Mouse (Mus musculus) cerebellum, adult 2 months (tissue): Measurements from ENCODE around the gene Rho. TPM values are rescaled to one million over a fixed set of nuclear protein-coding genes. Genes with fewer than 3 reads are reported as not detected.

Source experiments
- DNase-seq, 2 experiments: peaks; one replicate each; pipeline ENCODE4 v3.0.0; 2021
- H3K27ac ChIP-seq: fragments of 200-500 bp; 2 replicates; pipeline ENCODE4 v1.5.1; 2012; ENCODE audit warnings: low read length, control low read depth, inconsistent platforms; ENCODE audit not compliant: insufficient read depth
- H3K27me3 ChIP-seq: fragments of 200-500 bp; 2 replicates; pipeline ENCODE4 v1.6.1; 2012; ENCODE audit warnings: inconsistent platforms, mild to moderate bottlenecking, low read length, moderate library complexity; ENCODE audit not compliant: control insufficient read depth, insufficient read depth
- H3K4me1 ChIP-seq: fragments of 200-500 bp; 2 replicates; pipeline ENCODE4 v1.6.1; 2011; ENCODE audit warnings: low read length; ENCODE audit not compliant: control insufficient read depth, insufficient read depth
- H3K4me3 ChIP-seq: fragments of 200-500 bp; replicated peaks from 2 replicates; pipeline ENCODE3; 2011; ENCODE audit warnings: mild to moderate bottlenecking, low read depth, low read length, control low read depth; ENCODE audit not compliant: insufficient read depth
- CTCF ChIP-seq: fragments of 200-500 bp; IDR thresholded peaks from 2 replicates; pipeline ENCODE4 v1.5.1; 2011; ENCODE audit warnings: low read depth, mild to moderate bottlenecking, control low read depth, low read length, moderate library complexity, borderline replicate concordance; ENCODE audit not compliant: insufficient read depth
- POLR2A ChIP-seq: fragments of 200-500 bp; IDR thresholded peaks from 2 replicates; pipeline ENCODE4 v1.6.1; 2011; ENCODE audit warnings: low read length, control low read depth, borderline replicate concordance; ENCODE audit not compliant: insufficient read depth
- WGBS: fragments of 180-500 bp; shearing (Covaris S2); methylation state at CpG from one replicate; pipeline ENCODE4 v1.1.7; 2018; 5-methylcytosine and 5-hydroxymethylcytosine counted together
- polyA plus RNA-seq: library from polyadenylated mRNA; depleted of rRNA; stranded (reverse); fragments of >200 nt; gene quantifications from 2 replicates; pipeline ENCODE4 v1.2.3, GENCODE M21; 2012

The Rho gene
- polyA plus RNA-seq, 1 experiment: 0.79 TPM

GRCm38 (mm10) chr6:115973881-115974662 lies 42.5 kb downstream of the Rho start:
- no peak overlapping the region for H3K27ac ChIP-seq
- WGBS: 48% methylated on average over 16 of the region's 16 CpGs
- no peaks in the 10 kb centered on the region for H3K27me3 ChIP-seq

GRCm38 (mm10) chr6:115975606-115976005 lies 44.1 kb downstream of the Rho start:
- WGBS: 66% methylated on average over 8 of the region's 8 CpGs
- peak in 1 of 2 experiments; percentile 33 for DNase-seq
- TF ChIP-seq CTCF: no peak
- no peak for TF ChIP-seq POLR2A
- Histone ChIP-seq H3K4me1 (peaks cover 27% of the 10 kb centered on the region), H3K27ac (no peak overlapping the region), H3K4me3 (no peak overlapping the region), H3K27me3 (no peaks in the 10 kb centered on the region)

More at GRCm38 (mm10) chr6:115973881-115974662, 42.5 kb downstream of the Rho start:
- Histone ChIP-seq H3K4me1 (peaks cover 41% of the 10 kb centered on the region), H3K4me3 (no peak overlapping the region)
- TF ChIP-seq CTCF (no peak), POLR2A (no peak)
- DNase-seq: peak; percentile 39 to 58

GRCm38 (mm10) chr6:115977810-115978209 lies 46.3 kb downstream of the Rho start:
- TF ChIP-seq CTCF (no peak), POLR2A (no peak)
- no peak for DNase-seq

DNA sequence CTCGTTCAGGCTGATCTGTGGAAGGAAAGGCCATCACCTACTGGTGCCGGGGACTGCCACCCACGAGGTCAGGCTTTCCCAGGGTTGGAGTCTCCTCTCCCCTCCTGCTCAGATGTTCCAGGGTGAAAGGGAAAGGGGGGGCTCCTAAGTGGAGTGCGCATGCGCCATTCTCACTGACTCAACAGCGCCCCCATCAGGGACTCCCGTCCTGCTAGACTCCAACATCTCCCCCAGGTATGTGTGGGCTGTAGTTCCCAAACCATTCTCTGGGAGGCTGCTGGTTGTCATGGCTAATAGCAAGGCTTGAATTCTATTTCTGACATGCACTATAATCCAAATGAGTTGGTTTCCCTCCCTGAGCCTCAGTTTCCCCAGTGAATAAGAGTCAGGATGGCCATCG lies 47.0 kb downstream of the Rho start:
- H3K4me3 ChIP-seq: no peak overlapping the region
- WGBS: 78% methylated on average over 8 of the region's 8 CpGs
- no peak for DNase-seq
- peaks cover 16% of the 10 kb centered on the region for H3K4me1 ChIP-seq
- TF ChIP-seq CTCF (no peak), POLR2A (no peak)
- H3K27ac ChIP-seq: no peak overlapping the region
- H3K27me3 ChIP-seq: no peaks in the 10 kb centered on the region

More at GRCm38 (mm10) chr6:115977810-115978209, 46.3 kb downstream of the Rho start:
- Histone ChIP-seq H3K27me3 (no peaks in the 10 kb centered on the region), H3K27ac (no peak overlapping the region), H3K4me3 (no peak overlapping the region), H3K4me1 (peaks cover 18% of the 10 kb centered on the region)
- WGBS: 81% methylated on average over 15 of the region's 15 CpGs

DNA sequence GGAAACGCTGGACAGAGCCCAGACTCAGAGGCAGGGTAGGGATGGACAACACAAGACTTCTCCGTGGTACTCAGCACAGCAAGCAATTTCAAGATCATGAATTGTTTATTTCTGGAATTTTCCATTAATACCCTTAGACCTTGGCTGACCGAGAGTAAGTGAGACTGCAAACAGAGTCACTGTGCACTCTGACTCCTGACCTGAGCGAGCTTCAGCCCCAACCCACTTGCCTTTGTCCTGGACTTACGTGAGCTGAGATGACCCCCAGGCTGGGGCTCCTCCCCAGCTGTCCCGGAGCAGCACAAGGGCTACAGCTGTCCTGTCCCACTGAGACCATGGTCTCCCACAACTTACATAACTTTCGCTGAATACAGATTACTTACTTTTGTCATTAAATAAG lies 51.3 kb downstream of the Rho start:
- Histone ChIP-seq H3K27ac (no peak overlapping the region), H3K4me1 (peaks cover 11% of the 10 kb centered on the region), H3K4me3 (no peak overlapping the region), H3K27me3 (no peaks in the 10 kb centered on the region)
- DNase-seq: no peak
- WGBS: 80% methylated on average over 7 of the region's 7 CpGs
- TF ChIP-seq POLR2A (no peak), CTCF (no peak)

- Histone ChIP-seq H3K4me1 (peaks cover 11% of the 10 kb centered on the region), H3K27me3 (no peaks in the 10 kb centered on the region), H3K4me3 (no peak overlapping the region), H3K27ac (no peak overlapping the region)
- WGBS: 89% methylated on average over 12 of the region's 12 CpGs
- TF ChIP-seq CTCF: no peak
- TF ChIP-seq POLR2A: no peak
- DNase-seq: no peak
Measured at GRCm38 (mm10) chr6:115983306-115984038, 51.9 kb downstream of the Rho start.

GRCm38 (mm10) chr6:115984580-115984979 lies 53.0 kb downstream of the Rho start:
- Histone ChIP-seq H3K4me1 (peaks cover 11% of the 10 kb centered on the region), H3K27me3 (no peaks in the 10 kb centered on the region), H3K27ac (no peak overlapping the region), H3K4me3 (no peak overlapping the region)
- WGBS: 93% methylated on average over 7 of the region's 7 CpGs
- TF ChIP-seq POLR2A: no peak
- no peak for TF ChIP-seq CTCF
- DNase-seq: no peak

GRCm38 (mm10) chr6:115985622-115986021 lies 54.1 kb downstream of the Rho start:
- no peak for TF ChIP-seq CTCF
- no peak for TF ChIP-seq POLR2A
- no peak for DNase-seq
- H3K4me1 ChIP-seq: peaks cover 11% of the 10 kb centered on the region
- 87% methylated on average over 9 of the region's 9 CpGs for WGBS
- no peak overlapping the region for H3K27ac ChIP-seq
- no peak overlapping the region for H3K4me3 ChIP-seq
- H3K27me3 ChIP-seq: no peaks in the 10 kb centered on the region
